Mouse (Mus musculus): ENCODE data around the gene Arl14ep.

GRCm38 (mm10) chr2:106973332-106973958, 779 bp downstream of the Arl14ep start:
- TF ChIP-seq EP300 (IDR thresholded peaks at IDR 0.05; ENCODE audit: low read length) (no peak), HCFC1 (IDR thresholded peaks at IDR 0.05; ENCODE audit: low read depth, low read length) (no peak), CHD1 (IDR thresholded peaks at IDR 0.05; ENCODE audit: low read depth, low read length) (peak; percentile 57), NELFE (IDR thresholded peaks at IDR 0.05; ENCODE audit: low read depth, low read length) (no peak), CTCF (conservative IDR thresholded peaks at IDR 0.05 in 1 of 2, IDR thresholded peaks at IDR 0.05 in 1 of 2; ENCODE audit: low read depth in 2 of 2, low read length in 2 of 2) (no peak), SIN3A (IDR thresholded peaks at IDR 0.05; ENCODE audit: low read length) (no peak; the same call in 1 of the 2 replicates), E2F4 (IDR thresholded peaks at IDR 0.05; ENCODE audit: insufficient replicate concordance, low read depth, low read length) (no peak), MXI1 (IDR thresholded peaks at IDR 0.05; ENCODE audit: low read depth, low read length) (no peak), CHD2 (IDR thresholded peaks at IDR 0.05; ENCODE audit: low read length) (0 out of 2 replicates have a peak, but pooled peaks have one; percentile 10)
